Mouse (Mus musculus) neural tube, embryonic 11.5 days (tissue): Measurements from ENCODE around the gene Lamc2. TPM values are rescaled to one million over a fixed set of nuclear protein-coding genes. Genes with fewer than 3 reads are reported as not detected.

Experiments used
- ATAC-seq: fragments of 200-750 bp; cut with Nextera tagmentation; 2 replicates; pipeline ENCODE4 v1.8.0; 2017; ENCODE audit warnings: moderate number of reproducible peaks, mild to moderate bottlenecking, moderate TSS enrichment, moderate library complexity; ENCODE audit not compliant: insufficient read depth, low FRiP score, low TSS enrichment
- DNase-seq: peaks from one replicate; pipeline ENCODE4 v3.0.0-alpha.2; 2015; ENCODE audit warnings: low spot score
- H3K27ac ChIP-seq: fragments of 300-500 bp; sonication (generic); 2 replicates; pipeline ENCODE4 v1.5.1; 2014; ENCODE audit warnings: low read depth, mild to moderate bottlenecking, low read length
- H3K27me3 ChIP-seq: fragments of 300-500 bp; sonication (generic); 2 replicates; pipeline ENCODE4 v1.6.1; 2014; ENCODE audit warnings: mild to moderate bottlenecking, low read length, mixed read lengths; ENCODE audit not compliant: control insufficient read depth, insufficient read depth
- H3K36me3 ChIP-seq: fragments of 300-500 bp; sonication (generic); 2 replicates; pipeline ENCODE4 v1.6.1; 2014; ENCODE audit warnings: mild to moderate bottlenecking, low read length, moderate library complexity, mixed read lengths; ENCODE audit not compliant: control insufficient read depth, insufficient read depth
- H3K4me1 ChIP-seq: fragments of 300-500 bp; sonication (generic); 2 replicates; pipeline ENCODE4 v1.6.1; 2014; ENCODE audit warnings: low read length, mixed read lengths; ENCODE audit not compliant: control insufficient read depth, insufficient read depth
- H3K4me2 ChIP-seq: fragments of 300-500 bp; sonication (generic); 2 replicates; pipeline ENCODE4 v1.6.1; 2014; ENCODE audit warnings: low read depth, mild to moderate bottlenecking, moderate library complexity
- H3K4me3 ChIP-seq: fragments of 300-500 bp; sonication (generic); 2 replicates; pipeline ENCODE4 v1.5.1; 2014; ENCODE audit warnings: low read depth, low read length
- H3K9ac ChIP-seq: fragments of 300-500 bp; sonication (generic); 2 replicates; pipeline ENCODE4 v1.6.1; 2014; ENCODE audit warnings: mild to moderate bottlenecking, low read length
- H3K9me3 ChIP-seq: fragments of 300-500 bp; sonication (generic); 2 replicates; pipeline ENCODE4 v1.6.1; 2016; ENCODE audit warnings: low read length; ENCODE audit not compliant: control insufficient read depth
- WGBS: fragments of 180-500 bp; shearing (Covaris S2); extraction: QIAGEN DNeasy Blood & Tissue Kit; methylation state at CpG from one replicate; pipeline ENCODE4 v1.1.7; 2014; 5-methylcytosine and 5-hydroxymethylcytosine counted together
- polyA plus RNA-seq: library from polyadenylated mRNA; unstranded; fragments of >200 nt; fragmentation: Nextera tagmentation; extraction: Ambion mirVana; gene quantifications from 2 replicates; pipeline ENCODE4 v1.2.1, GENCODE M21; 2014

Gene Lamc2
- polyA plus RNA-seq, 1 experiment from 2014 or later = 0.78 TPM

- WGBS = 89% methylated on average over 10 of the region's 10 CpGs
- no peaks in the 10 kb centered on the region for H3K9me3 ChIP-seq
- DNase-seq = no peak
- no peak overlapping the region for H3K4me3 ChIP-seq
- no peaks in the 10 kb centered on the region for H3K27me3 ChIP-seq
- H3K4me2 ChIP-seq = no peak overlapping the region
- H3K4me1 ChIP-seq = no peaks in the 10 kb centered on the region; the same call in 1 of the 2 replicates
- H3K36me3 ChIP-seq = no peaks in the 10 kb centered on the region
- H3K9ac ChIP-seq = no peak overlapping the region
- no peak overlapping the region for H3K27ac ChIP-seq
- ATAC-seq = no peak
Measured at GRCm38 (mm10) chr1:153171011-153171410, 15.2 kb downstream of the Lamc2 start.

GRCm38 (mm10) chr1:153168293-153168692 is 18.0 kb downstream of the Lamc2 start:
- 83% methylated on average over 5 of the region's 5 CpGs for WGBS
- no peak for DNase-seq

GRCm38 (mm10) chr1:153163831-153164230 is 22.4 kb downstream of the Lamc2 start:
- WGBS = 52% methylated on average over 3 of the region's 3 CpGs
- Histone ChIP-seq H3K4me2 (no peak overlapping the region), H3K36me3 (no peaks in the 10 kb centered on the region), H3K4me1 (no peaks in the 10 kb centered on the region), H3K9me3 (no peaks in the 10 kb centered on the region), H3K9ac (no peak overlapping the region), H3K27ac (no peak overlapping the region), H3K27me3 (no peaks in the 10 kb centered on the region), H3K4me3 (no peak overlapping the region)
- ATAC-seq (no peak), DNase-seq (no peak)

More at GRCm38 (mm10) chr1:153168293-153168692, 18.0 kb downstream of the Lamc2 start:
- H3K27me3 ChIP-seq = no peaks in the 10 kb centered on the region
- ATAC-seq = no peak
- H3K4me2 ChIP-seq = no peak overlapping the region
- no peak overlapping the region for H3K27ac ChIP-seq
- no peak overlapping the region for H3K4me3 ChIP-seq
- H3K36me3 ChIP-seq = no peaks in the 10 kb centered on the region
- no peaks in the 10 kb centered on the region for H3K9me3 ChIP-seq
- H3K9ac ChIP-seq = no peak overlapping the region
- no peaks in the 10 kb centered on the region; the same call in 1 of the 2 replicates for H3K4me1 ChIP-seq

- Histone ChIP-seq H3K27ac (no peak overlapping the region), H3K9ac (no peak overlapping the region), H3K4me1 (no peaks in the 10 kb centered on the region), H3K4me3 (no peak overlapping the region), H3K4me2 (no peak overlapping the region), H3K9me3 (no peaks in the 10 kb centered on the region), H3K36me3 (no peaks in the 10 kb centered on the region), H3K27me3 (no peaks in the 10 kb centered on the region)
- WGBS = 93% methylated on average over 4 of the region's 4 CpGs
- DNase-seq (no peak), ATAC-seq (no peak)
Measured at GRCm38 (mm10) chr1:153159137-153159536, 27.1 kb downstream of the Lamc2 start.

DNA sequence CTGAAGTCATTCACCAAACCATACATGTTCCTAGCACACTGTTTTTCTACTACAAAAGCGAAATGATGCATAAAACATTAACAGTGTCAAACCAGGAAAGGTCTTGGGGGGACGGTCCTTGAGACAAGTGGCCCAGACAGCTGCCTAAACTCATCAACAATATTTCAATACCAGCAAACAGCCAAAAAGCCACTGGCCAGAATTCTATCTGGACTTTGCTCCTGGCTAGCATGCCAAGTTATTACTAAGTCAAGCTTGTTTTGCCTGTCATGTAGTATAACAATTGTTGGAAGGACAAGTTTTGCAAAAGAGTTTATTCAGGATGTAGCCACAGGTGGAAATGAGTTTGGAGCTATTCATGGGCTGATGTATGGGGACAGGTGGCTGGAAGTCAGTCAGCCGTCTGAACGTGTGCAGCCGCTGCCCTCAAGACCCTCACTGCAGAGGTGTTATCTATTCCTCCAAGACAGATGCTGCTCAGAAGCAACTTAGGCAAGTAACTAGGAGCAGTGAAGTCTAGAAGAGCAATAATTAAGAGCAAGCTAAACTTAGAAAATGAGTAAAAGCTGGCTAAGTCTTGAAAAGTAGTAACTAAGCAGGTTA is 29.1 kb downstream of the Lamc2 start:
- H3K27me3 ChIP-seq = no peaks in the 10 kb centered on the region
- no peak for ATAC-seq
- no peaks in the 10 kb centered on the region for H3K4me1 ChIP-seq
- no peak overlapping the region for H3K4me2 ChIP-seq
- WGBS = 80% methylated on average over 5 of the region's 5 CpGs
- H3K9me3 ChIP-seq = no peaks in the 10 kb centered on the region
- no peaks in the 10 kb centered on the region for H3K36me3 ChIP-seq
- no peak for DNase-seq
- H3K4me3 ChIP-seq = no peak overlapping the region
- H3K27ac ChIP-seq = no peak overlapping the region
- no peak overlapping the region for H3K9ac ChIP-seq

- H3K4me2 ChIP-seq = no peak overlapping the region
- no peaks in the 10 kb centered on the region for H3K9me3 ChIP-seq
- no peak for ATAC-seq
- H3K9ac ChIP-seq = no peak overlapping the region
- H3K4me3 ChIP-seq = no peak overlapping the region
- H3K4me1 ChIP-seq = no peaks in the 10 kb centered on the region
- no peaks in the 10 kb centered on the region for H3K27me3 ChIP-seq
- no peak overlapping the region for H3K27ac ChIP-seq
- no peaks in the 10 kb centered on the region for H3K36me3 ChIP-seq
- WGBS = 85% methylated on average over 8 of the region's 8 CpGs
- no peak for DNase-seq
Measured at GRCm38 (mm10) chr1:153155364-153155763, 30.9 kb downstream of the Lamc2 start.

- H3K27me3 ChIP-seq = no peaks in the 10 kb centered on the region
- 77% methylated on average over 10 of the region's 10 CpGs for WGBS
- H3K36me3 ChIP-seq = no peaks in the 10 kb centered on the region
- DNase-seq (no peak), ATAC-seq (no peak)
- no peak overlapping the region for H3K4me2 ChIP-seq
- H3K4me3 ChIP-seq = no peak overlapping the region
- H3K27ac ChIP-seq = no peak overlapping the region
- no peaks in the 10 kb centered on the region for H3K9me3 ChIP-seq
- no peak overlapping the region for H3K9ac ChIP-seq
- H3K4me1 ChIP-seq = no peaks in the 10 kb centered on the region
Measured at GRCm38 (mm10) chr1:153153619-153154137, 32.6 kb downstream of the Lamc2 start.

GRCm38 (mm10) chr1:153152594-153152993 is 33.7 kb downstream of the Lamc2 start:
- no peak overlapping the region for H3K9ac ChIP-seq
- H3K27ac ChIP-seq = no peak overlapping the region
- H3K4me1 ChIP-seq = no peaks in the 10 kb centered on the region
- ATAC-seq (no peak), DNase-seq (no peak)
- 93% methylated on average over 7 of the region's 7 CpGs for WGBS
- no peak overlapping the region for H3K4me2 ChIP-seq
- no peaks in the 10 kb centered on the region for H3K36me3 ChIP-seq
- no peaks in the 10 kb centered on the region for H3K9me3 ChIP-seq
- H3K27me3 ChIP-seq = no peaks in the 10 kb centered on the region
- no peak overlapping the region for H3K4me3 ChIP-seq

DNA sequence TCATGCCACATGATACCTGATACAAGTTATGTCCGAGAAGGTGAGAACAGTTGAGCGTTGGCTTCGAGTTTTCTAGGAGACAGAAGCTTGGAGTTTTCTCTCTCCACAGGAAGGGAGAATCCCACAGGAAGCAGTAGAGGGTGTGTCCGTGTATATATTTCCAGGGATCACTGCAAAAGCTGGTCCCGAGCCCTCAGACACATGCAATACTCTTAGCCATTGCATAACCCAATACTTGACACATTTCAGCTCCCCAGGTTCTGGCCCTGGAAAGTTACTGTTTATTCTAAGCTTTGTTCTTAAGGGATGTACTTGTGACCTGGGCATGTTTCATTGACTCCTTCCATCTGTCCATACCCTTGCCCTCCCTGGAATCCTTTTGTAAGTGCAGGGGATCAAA is 40.5 kb downstream of the Lamc2 start:
- Histone ChIP-seq H3K4me3 (no peak overlapping the region), H3K27me3 (no peaks in the 10 kb centered on the region), H3K27ac (no peak overlapping the region), H3K36me3 (no peaks in the 10 kb centered on the region), H3K9ac (no peak overlapping the region), H3K9me3 (no peaks in the 10 kb centered on the region), H3K4me2 (no peak overlapping the region), H3K4me1 (no peaks in the 10 kb centered on the region)
- DNase-seq (no peak), ATAC-seq (no peak)
- 84% methylated on average over 5 of the region's 5 CpGs for WGBS
